Mouse (Mus musculus) mouse trophoblast stem cell (cell line): ENCODE data around the gene Snap25.

ENCODE experiments used
- in situ Hi-C, 2 experiments: fragments of 300-500 bp; cut with MseI, MboI; formaldehyde crosslinking; loops; 2 replicates in 1 of 2; 3 replicates in 1 of 2; pipeline ENCODE4 v1.15.1; 2025

The Snap25 gene

DNA sequence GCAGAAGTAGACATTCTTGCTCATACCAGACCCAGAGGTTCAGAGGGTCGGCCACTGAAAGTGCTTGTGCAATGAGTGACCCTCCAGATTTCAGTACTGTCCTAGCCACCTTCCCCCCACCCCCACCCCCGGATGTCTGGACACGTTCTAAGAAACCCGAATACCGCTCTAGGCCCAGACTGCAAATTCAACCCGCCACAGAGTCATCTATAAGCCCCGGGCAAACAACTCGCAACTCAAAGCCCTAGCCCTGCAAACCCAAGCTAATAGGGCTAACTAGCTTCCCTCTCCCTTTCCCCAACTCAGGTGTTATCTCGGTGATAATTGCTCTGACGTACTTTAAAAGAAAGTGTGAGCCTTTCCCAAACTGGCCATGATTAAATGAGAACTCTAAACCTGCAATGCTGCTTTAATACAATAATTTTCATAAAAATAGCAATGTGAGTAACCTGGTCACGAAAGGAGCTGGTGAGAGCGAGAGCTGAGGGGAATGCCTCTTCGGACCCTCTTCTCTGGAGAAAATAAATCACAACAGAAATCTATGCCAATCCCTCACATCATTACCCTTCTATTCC, 725 bp upstream of the Snap25 start:
- in situ Hi-C loops = no loop called here

DNA sequence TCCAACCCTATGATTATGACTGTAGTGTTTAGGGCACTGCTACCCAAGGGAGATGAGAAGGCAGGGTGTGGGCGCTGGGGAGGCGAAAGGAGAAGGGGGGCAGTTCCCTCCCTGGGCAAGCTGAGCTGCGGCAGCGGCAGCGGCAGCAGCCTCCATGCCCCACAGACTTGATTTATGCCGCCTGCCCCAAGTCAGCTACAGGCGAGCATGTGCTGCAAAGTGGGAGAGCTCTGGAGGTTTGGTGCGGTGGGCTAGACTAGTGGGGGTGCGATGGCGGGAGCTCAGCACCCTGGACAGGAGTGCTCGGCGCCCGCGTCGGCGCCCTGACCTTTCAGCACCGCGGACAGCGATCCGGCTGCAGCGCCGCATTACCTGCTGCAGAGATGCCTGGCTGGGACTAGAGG, 757 bp downstream of the Snap25 start:
- in situ Hi-C loops = no loop called here

DNA sequence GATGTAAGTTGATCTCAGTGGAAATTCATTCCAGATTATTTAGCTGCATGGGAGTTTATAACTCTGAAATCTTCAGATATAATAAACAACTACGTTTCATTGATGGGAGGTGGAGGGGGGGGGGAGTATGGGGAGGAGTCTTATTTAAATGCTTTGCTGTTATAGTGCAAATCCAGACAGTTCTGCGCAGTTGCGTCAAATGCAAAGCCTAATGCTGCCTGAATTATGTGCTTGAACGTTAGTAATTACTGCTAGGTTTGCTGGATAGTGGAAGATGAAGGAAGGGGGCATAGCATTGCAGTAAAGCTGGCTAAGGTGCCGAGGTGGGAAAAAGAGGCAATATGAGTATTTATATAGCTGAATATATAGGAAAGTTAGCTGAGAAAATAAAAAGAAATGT, 2.3 kb downstream of the Snap25 start:
- in situ Hi-C loops = no loop called here

DNA sequence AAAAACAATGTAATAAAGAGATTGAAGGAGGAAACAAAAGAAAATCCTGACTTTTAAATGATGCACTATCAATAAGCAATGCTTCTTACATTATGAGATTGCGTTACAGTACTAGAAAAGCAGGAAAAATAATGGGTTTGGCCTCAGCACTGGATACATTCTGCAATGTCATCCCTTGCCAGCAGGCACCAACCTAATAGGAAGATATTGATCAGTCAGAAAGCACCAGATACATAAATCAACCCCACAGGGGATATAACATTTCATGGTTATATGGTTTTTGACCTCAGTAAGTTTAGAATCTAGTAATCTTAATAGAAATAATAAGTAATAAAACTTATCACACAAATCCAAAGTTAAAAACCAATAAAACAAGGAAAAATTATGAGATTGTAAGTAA, 3.1 kb downstream of the Snap25 start:
- in situ Hi-C loops = no loop called here

DNA sequence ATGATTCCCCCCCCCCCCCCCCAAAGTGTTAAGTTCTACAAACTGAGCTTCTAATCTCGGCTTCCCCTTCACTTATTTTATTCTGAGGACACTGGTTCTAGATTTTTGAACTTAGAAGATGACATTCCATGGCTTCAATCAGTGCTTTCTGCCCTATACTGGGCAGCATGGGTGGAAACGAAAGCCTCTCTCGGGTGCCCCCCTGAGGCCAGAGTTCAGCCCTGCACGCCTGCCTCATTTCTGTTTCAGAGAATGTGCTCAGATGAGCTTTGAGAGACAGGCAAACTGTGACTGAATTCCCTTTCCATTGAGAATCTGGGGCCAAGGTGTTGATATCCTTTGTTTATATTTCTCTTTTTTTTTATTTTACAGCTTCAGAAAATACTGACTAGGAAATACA, 7.0 kb downstream of the Snap25 start:
- in situ Hi-C loops = no loop called here

DNA sequence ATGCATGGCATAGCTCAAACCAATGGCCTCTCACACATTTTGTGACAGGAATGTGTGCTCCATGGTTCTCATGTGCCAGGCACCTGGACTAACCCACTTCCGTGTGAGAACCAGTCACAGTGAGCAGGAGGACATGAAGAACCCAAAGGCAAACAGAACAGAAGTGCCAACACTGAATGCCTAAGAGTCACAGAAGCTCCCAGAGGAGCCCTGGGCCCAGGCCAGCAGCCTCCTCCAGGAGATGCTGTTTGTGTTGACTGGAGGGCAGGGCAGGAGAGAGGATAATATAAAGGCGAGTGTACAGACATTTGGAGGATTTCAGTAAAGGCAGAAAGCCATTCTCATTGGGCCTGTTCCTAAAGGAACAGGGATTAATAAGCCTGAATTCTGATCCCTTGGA, 25.0 kb downstream of the Snap25 start:
- in situ Hi-C loops = no loop called here

DNA sequence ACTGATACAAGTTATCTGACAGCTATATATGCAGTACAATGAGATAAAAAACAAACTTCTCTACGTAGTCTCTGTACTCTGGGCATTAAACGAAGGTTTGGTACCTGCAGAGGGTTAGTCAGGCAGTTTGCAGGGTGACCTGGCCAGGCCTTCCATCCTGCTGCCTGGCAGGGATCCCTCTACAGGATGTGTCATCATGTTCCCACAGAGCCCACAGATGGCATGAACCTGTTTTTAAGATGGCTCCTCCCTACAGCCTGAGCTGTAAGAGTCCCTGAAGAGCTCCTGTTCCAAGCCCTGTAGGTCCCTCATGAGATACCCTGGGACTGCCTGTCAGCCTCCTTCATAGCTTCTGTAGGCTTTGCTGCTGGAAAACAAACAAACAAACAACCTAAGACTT, 29.0 kb downstream of the Snap25 start:
- in situ Hi-C loops = no loop called here

DNA sequence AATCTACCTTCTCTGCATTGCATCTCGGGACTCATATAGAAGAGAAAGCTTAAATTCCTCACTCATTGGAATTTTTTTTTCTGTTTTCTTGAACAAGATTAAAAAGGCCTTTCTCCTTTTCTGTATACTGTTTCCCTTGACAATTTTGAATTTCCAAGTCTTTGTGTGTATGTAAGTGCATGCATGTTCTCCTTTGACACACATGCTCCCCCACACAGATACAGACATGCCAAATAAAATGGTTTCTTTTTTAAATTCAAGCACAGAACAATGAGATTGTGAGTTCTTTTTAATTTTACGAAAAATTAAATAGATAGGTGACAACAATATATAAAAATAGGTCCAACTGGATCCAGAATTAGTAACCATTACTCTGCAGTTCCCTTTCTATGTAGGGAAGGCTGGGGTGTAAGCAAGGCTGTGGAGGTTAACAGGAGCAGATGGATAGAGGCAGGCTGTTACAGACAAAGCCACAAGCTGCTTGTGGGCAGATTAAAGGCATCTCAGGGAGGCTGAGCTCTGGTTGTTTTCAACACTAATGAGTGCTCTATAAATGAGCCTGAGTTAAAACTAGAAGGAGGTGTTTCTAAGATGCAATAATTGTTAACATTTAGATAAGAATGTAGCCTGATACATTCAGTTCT, 31.6 kb downstream of the Snap25 start:
- in situ Hi-C loops = no loop called here

DNA sequence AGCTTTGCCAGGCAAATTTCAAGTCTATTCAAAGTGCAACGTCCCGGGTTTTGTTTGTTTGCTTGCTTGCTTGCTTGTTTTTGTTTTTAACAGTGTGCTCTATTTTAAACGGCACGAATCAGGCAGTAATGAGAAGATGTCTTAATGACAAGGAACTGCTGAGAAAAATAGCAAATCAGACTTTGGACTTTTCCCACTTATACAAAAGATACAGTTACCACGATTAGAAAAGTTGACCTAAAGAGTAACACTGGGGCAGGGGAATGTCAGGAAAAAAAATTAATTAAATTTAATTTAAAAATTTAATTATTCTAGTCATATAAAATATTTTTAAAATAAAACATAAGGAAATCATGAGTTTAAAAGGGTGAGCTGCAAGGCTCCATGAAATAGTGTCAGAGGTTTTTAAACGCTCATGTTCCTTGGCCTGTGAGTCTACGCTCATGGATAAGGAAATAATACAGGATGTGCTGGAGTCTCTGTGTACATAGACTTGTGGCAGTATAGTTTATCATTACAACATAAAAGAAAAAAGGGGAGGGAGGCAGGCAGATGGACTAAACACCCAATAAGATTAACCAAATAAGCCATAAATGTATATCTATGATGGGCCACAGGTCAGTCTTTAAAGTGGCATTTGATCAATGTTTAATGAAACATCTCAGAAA, 32.2 kb downstream of the Snap25 start:
- in situ Hi-C loops = no loop called here

DNA sequence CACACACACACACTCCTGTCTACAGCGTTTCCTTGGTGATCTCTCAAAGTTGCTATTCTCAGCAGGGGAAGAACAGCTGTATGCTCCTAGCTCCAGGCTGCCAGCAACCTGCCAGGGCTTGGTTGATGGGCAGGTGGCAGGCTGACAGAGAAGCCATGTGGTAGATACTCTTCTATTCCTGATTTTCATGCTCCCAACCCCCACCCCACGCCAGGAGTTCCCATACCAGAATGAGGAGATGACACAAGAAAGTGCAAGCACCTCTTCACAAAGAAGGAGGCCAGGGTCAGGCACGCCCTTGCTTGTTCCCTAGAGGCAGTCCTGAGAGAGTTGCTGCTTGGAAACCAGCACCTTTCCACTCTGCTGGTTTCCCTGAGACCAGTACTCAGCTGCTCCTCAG, 40.4 kb downstream of the Snap25 start:
- in situ Hi-C loops = no loop called here

DNA sequence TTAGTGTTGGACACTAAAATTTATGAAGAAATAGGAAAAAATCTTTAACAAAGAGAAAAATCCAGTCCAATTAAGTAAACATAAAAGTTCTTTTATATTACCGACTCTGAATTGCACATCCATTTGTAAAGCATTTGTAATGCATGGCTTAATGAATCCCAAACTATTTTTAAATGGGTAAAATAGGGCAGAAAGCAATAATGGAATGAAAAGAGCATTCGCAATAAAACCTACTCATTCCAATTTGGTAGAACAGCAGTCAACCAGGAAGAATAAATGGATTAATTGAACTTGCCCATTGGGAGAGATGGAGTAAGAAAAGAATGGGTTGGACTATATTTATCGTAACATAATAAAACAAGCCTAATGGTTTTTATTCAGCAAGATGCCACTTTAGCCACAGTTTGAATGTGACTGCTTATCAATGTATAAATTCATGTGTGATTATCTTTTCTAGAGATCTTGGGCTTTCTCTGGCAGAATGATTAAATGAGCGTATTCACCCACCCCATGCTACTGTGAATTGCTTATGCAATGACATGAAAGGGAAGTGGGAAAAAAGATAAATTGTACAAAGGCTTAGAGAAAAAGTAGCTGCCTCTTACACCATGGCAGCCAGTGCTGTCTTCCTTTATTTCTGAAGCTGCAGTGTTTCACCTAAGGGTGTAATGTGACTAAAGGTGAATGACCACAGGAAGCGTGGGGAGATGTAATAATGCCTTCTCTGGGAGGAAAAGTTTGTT, 45.7 kb downstream of the Snap25 start:
- in situ Hi-C loops = no loop called here

DNA sequence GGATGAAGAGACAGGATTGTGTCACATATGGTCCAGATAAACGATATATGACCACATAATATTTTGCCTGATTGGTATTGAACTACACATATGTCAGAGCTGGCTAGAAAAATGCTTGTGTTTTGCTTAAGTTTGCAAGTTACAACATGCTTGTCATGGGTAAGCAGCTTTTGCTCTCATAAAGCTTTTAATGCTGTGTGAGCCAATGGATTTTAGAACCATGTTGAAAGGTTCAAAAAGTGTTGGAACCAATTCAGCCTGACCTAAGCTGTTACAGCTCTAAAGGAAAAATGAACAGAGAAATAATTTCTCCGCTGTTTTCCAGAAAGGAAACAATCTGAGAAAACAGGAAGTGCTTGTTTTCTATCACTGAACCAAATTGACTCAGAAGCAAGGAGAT, 64.9 kb downstream of the Snap25 start:
- in situ Hi-C loops = no loop called here

DNA sequence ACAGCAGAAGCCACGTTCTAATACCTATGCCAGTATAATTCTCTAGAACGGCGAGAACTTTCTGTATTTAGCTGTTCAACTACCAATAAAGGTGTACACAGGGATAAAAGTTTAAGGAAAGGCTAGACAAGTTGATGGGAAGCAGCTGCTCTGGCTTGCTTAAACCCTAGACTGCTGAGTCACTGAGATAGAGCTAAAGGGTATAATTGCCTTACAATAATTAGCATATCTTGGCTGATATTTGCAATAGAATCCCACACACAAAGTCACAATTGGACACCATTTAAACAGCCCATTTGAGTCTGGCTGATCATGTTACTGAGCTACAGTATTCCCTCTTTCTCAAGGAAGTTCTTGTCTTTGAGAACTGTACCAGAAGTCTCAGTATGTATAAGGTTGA, 65.4 kb downstream of the Snap25 start:
- in situ Hi-C loops = no loop called here

DNA sequence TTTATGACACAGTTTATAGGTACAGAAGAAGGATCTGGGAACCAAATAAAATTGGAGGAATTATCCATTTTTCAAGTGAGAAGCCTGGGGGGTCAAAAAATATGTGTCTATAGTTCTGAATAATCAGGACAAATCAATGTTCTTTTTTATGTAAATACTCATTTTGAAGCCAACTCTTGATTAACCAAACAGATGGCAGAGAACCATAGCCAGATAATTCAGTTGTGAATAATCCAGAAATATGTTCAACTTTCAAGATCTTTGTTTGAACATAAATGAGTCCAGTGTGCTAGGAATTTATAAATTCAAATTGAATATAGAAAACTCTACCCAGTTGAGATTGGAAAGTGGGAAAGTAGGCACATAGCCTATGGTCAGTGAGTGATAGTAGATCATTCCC, 67.0 kb downstream of the Snap25 start:
- in situ Hi-C loops = no loop called here

DNA sequence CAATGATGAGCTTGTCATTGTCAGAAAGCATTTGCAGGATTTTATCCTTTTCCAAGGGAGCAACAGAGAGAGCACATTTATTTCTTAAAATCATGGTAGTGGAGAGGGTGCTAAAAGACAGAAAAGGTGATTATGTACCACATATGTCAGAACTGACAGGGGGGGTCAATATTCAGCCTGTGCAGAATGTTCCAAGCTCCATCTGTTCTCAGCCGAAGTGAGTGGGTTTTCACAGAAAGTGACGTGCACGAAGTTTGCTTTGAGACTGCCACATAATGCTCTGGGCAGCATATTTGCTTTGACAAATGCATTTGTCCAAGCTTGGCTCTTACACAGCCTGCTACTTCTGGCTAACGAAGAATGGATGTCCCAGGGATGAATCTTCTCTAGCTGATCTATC, 71.1 kb downstream of the Snap25 start:
- in situ Hi-C loops = no loop called here

DNA sequence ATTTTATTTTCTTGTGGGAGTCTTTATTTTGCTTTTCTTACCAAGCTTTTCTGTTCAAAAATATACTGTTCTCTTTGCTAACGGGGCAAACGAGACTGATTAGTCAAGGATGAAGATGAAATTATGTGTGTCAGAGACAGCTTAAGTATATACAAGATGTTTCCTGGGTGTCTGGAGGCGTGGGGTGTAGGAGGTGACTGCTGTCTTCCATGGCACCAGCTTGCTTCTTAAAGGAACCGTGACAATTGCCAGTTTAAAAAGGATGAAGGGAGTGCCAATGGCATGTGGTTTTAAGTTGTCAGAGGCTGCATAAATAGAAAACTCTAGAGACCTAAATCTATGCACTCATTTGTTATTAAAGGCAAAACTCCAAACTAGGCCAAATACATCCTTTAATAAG, 75.1 kb downstream of the Snap25 start:
- in situ Hi-C loops = no loop called here

DNA sequence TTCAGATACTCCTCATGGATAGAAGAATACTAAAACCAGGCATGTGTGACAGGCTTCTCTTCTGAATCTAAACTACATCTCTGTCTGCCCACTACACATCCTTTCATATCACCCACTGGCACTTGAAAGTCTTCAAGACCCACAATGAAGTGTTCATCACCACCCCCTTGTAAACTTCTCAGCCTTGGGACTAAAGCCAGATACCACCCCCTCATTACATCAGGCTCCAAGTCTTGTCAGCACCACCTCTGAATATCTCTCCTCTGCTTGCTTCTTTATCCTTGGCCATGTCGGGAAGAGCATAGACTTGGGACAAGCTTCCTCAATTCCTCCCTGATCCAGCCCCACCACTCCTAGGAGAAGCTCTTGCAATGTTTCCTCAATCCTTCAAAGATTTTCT, 83.3 kb downstream of the Snap25 start:
- in situ Hi-C loops = no loop called here

DNA sequence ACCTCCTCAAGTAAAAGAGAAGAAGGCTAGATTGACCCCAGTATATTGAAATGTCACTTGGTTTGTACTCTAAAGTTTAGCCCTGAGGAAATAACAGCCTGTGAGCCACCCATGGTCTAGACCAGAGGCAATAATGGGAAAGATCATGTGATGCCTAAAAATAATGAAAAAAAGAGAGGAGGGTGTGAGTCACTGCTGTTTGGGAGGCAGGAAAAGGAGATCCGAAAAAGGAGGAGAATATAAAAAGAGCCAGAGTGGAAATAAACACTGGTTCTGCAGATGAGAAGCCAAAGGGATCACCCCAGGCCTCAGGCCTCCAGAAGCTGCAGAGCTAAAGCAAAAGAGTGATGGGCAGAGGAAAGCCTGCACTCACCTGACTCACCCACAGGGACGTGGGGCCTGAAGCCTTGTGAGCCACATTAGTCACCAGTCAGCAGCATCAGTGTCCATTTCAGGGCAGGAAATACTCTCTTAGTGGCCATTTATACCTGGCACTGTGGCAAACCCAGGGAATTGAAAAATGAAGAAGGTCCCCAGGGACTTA, 85.7 kb downstream of the Snap25 start:
- in situ Hi-C loops = no loop called here

DNA sequence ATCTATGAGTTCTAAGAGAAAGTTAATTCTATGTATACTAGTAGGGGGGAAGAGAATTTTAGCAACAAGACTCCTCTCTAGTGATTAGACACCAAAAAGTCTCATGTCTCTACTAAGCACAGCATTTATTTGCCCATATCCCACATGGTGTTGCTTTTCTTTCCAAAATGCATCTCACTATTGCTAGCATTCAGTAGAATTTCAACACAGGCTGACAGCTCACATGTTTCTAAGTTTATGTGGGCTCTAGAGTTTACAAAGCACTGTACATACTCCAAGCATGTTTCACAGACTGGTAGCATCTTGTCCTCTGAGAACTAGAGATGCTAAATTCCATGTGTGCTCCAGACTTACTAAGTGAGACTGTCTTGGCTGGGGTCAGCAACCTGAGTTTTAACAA, 87.8 kb downstream of the Snap25 start:
- in situ Hi-C loops = no loop called here

DNA sequence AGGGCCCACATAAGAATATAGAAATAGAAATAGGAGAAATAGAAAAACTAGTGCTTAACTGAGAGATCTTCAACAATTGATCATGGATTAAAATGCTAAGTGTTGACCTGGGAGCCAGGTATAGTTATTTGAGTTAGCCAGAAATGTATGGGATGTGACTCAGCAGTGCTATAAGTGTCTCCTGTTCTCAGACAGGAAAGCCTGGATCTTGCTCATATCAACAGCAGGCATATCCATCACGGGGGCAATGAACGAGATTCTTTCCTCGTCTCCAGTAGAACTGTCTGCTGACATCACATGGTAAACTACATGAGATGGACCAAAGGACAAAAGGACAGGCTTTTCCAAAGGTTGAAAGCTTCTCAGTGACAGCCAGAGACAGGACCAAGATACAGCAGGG, 88.8 kb downstream of the Snap25 start:
- in situ Hi-C loops = no loop called here

DNA sequence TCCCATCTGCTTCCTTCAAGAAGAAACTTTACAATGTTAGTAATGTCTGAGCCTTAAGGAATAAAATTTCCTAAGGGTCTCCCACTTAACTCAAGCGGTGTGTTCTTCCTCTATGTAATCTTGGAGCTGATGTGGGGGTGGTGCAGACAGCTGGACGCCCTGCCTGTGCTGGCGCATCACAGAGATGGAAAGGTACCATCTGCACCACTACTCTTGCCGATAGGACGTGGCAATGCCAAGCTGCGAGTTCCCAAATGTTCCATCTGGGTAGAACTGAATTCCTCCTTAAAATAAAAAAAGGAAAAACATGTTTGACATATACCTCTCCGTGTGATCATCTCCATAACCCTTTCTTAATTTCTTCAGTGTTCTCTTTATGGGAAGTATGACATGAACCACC, 89.9 kb downstream of the Snap25 start:
- in situ Hi-C loops = no loop called here

DNA sequence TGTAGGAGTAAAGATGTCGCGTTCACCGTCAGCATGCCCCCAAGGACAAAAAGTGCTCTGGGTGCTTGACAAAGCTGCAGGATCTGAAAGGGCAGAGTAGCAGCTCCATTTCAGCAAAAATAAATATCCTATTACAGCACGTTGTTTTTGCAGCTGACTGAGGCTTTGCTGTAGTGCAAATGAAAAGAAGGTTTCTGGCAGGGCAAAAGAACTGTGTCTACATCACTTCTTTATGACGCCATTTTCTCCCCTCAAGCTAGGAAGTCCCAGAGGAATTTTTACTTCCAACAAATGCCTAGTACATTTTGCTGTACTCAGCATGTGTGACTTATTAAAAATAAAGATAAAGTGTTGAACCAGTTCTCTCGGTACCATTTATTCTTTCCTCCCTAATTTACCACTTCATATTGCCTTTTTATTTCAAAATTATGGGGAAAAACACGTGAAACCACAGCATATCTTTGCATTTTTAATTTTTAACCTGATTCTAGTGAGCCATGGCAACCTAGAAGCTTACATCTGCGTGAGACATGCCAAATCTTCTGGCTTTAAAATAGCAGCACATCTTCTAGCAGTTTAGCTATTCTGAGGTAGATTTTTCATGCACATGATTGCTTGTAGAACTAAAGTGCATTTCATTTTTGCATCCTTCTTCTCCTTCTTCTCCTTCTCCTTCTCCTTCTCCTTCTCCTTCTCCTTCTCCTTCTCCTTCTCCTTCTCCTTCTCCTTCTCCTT, 94.9 kb downstream of the Snap25 start:
- in situ Hi-C loops = no loop called here
